Mouse (Mus musculus) retina, postnatal 7 days (tissue): ENCODE measurements around the gene Fam189a2.

Source experiments
- DNase-seq: peaks from one replicate; pipeline ENCODE4 v3.0.0-alpha.2; 2012; ENCODE audit warnings: low read depth, low spot score

The Fam189a2 gene

DNA sequence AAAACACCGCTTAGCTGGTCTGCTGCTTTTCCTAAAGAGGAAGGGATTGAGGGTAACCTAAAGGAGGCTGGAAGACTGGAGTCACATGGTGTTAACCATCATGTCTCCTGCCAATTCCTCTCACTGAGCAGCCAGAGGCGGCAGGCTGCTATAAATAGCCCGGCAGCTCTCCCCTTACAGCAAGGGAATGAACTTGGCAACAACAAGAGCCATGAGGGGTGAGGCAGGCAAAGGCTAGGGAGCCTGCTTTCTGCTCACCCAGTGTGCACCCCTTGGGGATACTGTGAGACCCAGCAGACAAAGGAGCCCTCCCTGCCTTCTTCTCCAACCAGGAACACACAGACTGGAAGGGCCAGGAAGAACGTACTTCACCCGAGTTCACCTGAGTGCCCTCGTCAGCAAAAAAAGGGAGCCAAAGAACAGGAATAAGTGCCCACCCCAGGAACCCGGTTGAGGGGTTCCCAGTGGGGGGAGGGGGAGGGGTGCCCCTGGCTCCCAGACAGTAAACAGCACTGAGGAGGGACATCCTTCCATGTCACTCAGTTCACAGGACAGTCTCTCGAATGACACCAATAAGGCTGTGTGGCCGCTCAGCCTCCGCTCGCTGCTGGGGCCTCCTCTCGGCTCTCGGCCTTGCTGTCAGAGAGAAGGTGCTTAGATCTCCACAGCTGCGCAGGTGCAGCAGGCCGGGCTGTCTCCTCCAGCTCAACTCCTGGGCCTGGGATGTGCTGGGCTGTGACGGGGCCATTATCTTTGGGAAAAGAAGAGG, 57.8 kb downstream of the Fam189a2 start:
- DNase-seq = no peak

GRCm38 (mm10) chr19:23971391-23971790, 59.4 kb downstream of the Fam189a2 start:
- DNase-seq = no peak

- DNase-seq = no peak
Observed at GRCm38 (mm10) chr19:23970374-23970773, 60.4 kb downstream of the Fam189a2 start.

DNA sequence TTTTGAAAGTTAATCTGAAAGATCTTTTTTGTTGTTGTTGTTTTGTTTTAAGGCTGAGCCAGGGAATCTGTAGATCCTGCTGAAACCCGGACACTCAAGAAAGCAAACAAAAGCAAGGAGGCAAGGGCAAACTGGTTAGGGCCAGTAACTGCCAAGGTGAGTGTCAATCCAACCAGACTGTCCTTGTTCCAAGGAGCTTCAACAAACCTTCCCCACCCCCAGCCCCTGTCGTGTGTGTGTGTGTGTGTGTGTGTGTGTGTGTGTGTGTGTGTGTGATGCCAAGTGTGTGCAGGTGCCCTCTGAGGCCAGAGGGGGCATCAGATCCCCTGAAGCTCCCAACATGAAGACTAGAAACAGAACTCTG, 62.0 kb downstream of the Fam189a2 start:
- no peak for DNase-seq

DNA sequence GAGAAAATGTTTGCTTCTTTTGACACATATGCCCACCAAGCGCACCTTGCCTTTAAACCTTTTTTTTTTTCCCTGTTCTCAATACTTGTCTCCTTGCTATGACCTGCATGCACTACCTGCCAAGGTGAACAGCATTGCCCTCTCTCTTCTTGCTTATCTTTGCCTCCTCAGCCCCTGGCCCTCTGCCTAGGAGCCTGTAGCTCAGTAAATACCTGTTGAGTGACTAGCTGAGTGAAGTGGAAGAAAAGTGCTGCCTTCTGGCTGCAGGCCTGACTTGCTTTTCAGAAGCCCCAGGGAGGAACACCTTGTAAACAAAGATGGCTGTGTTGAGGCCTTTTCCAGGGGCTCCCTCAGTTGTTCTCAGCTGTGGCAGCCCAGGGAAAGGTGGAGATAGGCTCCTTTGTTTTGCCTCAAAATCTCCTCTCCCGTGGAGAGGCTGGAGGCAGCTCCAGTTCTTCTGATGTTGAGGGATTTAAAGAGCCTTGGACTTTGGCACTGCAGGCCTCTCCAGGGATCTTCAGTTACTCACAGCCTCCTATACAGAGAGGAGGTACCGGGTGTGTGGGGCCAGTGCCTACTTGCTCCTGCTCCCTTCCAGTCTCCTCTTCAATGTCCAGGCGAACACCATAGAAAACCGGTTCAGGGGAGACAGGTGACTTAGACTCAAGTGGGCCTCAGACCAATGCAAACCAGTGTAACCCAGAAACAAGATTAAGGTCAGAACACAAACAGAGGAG, 62.5 kb downstream of the Fam189a2 start:
- no peak for DNase-seq

GRCm38 (mm10) chr19:23967156-23967555, 63.7 kb downstream of the Fam189a2 start:
- DNase-seq = no peak

DNA sequence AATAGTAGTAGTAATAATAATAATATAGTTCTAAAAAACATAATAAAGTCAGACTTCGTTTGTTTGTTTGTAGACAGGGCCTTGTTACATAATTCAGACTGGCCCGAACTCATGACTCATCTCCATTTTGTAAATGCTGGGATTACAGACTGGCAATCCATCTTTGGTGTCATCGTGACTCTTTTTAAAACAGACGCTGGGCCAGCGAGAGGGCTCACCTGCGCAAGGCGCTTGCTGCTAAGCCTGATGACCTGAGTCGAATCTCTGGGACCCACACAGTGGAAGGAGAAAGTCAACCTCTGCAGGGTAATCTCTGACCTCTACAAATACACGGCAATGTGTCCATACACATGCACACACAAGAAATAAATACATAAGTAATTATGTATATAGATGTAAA, 64.4 kb downstream of the Fam189a2 start:
- no peak for DNase-seq

DNA sequence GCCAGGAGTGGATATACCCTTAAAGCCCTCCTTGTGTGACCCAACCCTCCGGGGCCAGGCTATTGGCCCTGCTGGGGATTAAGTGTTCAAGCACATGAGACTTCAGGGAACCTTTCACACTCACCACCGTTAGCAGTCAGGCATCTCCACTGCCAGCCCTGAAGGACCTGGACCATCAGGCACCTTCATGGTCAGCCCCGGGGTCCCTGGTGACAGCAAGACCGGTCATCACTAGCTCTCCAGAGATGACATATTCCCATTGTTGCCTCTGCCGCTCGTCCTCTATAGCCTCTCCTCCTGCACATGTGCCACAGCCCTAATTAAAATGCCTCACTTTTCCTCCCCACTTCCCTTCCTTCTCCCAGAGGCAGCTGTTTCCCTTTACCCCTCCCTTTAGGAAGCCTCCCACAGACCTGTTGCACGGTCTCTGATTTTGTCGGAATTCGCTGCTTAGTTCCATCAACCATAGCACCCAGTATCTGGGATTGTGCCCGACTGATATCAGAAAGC, 66.4 kb downstream of the Fam189a2 start:
- no peak for DNase-seq

- peak; percentile 66 for DNase-seq
Observed at GRCm38 (mm10) chr19:23961516-23961915, 69.3 kb downstream of the Fam189a2 start.

DNA sequence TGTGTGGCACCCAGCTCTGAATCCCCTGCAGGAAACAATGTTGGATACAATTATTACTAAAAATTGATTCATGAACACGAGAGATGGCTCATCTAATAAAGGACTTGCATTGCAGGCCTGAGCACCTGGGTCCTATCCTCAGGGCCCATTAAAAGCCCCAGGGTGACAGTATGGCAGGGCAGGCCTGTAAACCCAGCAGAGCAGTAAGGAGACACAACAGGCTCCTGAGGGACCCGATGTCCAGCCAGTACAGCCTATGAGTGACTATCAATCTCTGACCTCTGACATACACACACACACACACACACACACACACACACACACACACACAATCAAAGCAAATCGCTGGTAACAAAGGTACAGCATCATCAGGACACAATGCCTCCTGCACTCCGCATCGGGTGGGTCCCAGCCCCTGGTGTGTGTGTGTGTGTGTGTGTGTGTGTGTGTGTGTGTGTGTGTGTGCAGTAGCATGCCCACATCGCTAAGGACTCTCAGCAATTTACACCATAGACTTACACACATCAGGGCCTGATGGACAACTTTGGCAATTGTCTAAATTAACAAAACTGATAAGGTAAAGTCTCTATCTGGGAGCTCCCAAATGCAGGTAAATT, 69.9 kb downstream of the Fam189a2 start:
- no peak for DNase-seq

- no peak for DNase-seq
Observed at GRCm38 (mm10) chr19:23960275-23960674, 70.5 kb downstream of the Fam189a2 start.

- DNase-seq = no peak
Observed at GRCm38 (mm10) chr19:23959870-23960269, 70.9 kb downstream of the Fam189a2 start.

- DNase-seq = no peak
Observed at GRCm38 (mm10) chr19:23958925-23959324, 71.9 kb downstream of the Fam189a2 start.

GRCm38 (mm10) chr19:23957563-23957962, 73.3 kb downstream of the Fam189a2 start:
- DNase-seq = no peak

DNA sequence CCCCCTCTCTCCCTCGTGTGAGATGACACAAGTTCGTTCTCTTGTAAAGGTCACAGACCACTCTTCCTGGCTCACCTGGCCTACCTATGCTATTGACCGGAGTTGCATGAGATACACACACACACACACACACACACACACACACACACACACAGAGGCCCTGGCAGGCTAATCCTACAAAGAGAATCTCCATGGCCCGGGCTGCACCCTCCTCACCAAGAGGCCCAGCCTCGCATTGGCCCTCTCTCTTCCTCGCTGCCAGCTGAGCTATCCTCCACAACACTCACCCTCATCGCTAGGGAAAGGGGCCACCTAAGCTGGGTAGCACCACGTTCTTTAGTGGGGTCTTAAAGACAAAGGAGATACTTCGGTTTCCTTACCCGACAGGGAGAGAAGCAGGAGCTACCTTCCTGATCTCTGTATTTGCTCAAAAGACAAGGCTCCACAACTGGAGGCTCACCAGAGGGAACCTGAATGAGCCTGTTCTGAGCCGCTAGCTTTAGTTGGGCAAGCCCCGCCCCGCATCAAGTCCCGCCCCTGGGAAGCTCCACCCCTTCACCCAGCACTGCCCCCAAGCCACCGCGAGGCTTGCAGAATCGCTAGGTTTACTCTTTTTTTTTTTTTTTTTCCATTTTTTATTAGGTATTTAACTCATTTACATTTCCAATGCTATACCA, 74.4 kb downstream of the Fam189a2 start:
- no peak for DNase-seq

GRCm38 (mm10) chr19:23955461-23955860, 75.4 kb downstream of the Fam189a2 start:
- no peak for DNase-seq

GRCm38 (mm10) chr19:23948301-23949000, 82.4 kb downstream of the Fam189a2 start:
- DNase-seq = no peak

DNA sequence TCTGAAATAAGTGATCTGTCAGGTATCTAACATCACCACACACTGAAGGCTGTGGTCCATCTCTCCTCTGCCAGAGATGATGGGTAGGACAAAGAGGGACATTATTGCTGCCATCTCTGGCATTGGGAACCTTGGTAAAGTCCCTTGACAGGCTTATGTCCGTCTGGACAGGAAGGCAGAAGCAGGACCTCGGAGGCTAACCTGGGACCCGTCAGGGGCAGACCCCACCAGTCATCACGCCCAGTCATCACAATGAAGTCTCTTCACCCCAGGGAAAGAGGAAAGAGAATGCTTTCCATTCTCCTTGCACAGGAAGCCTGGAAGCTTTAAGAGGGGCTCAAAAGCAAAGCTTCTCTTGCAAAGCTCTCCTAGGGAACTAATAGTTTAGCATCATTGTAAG, 82.9 kb downstream of the Fam189a2 start:
- no peak for DNase-seq

GRCm38 (mm10) chr19:23946751-23947150, 84.1 kb downstream of the Fam189a2 start:
- DNase-seq = no peak

GRCm38 (mm10) chr19:23946026-23946685, 84.7 kb downstream of the Fam189a2 start:
- DNase-seq = no peak

DNA sequence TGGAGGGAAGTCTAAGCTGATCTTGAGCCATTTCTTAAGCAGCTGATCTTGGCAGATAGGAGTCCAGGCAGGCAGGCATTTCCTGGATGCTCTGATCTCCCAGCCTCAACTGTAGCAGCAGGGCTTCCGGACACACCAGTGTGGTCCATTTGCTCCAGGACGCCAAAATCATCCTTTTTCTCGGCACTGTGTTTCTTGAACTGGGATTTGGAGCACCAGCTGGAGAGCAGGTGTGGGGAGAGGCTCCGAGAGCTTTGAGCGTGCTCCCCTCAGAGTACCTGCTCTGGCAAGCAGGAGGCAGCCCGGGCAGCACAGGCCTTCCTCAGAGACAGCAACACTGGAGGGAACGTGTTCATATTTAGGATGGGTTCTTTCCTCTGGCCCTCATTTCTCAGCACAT, 87.9 kb downstream of the Fam189a2 start:
- no peak for DNase-seq
